8 mouse cellular contexts compared by ENCODE assay signal in genomic region chr9:21955570-21956281, GRCm38 (mm10). TPM values are rescaled to one million over a fixed set of nuclear protein-coding genes. Genes with fewer than 3 reads are reported as not detected.
DNase-seq lines count a peak whose midpoint lies in the region; ATAC-seq lines count a peak whose summit lies in the region.

TSS of gene Swsap1 (plus strand) at chr9:21955755.

- peak; percentile 98 for ATAC-seq in forebrain, embryonic 14.5 days
- ATAC-seq in neural tube, embryonic 15.5 days (ENCODE audit: low FRiP score) = peak; percentile 98

- under 1% methylated on average over 52 of the region's 54 CpGs for WGBS in forebrain, embryonic 14.5 days
- under 1% methylated on average over 54 of the region's 54 CpGs for WGBS in neural tube, embryonic 15.5 days

- H3K9ac ChIP-seq in forebrain, embryonic 14.5 days (ENCODE audit: low read length) = peak within 1 kb of the TSS; percentile 78
- peak within 1 kb of the TSS; percentile 89 for H3K9ac ChIP-seq in neural tube, embryonic 15.5 days (replicated peaks)

- intact Hi-C loops in heart, postnatal 14 days (cut with DNase I) = no loop called here

- H3K4me1 ChIP-seq in forebrain, embryonic 14.5 days (ENCODE audit: control insufficient read depth, insufficient read depth, low read length) = peaks cover 8% of the 10 kb centered on the region
- peaks cover 13% of the 10 kb centered on the region for H3K4me1 ChIP-seq in neural tube, embryonic 15.5 days

- H3K27me3 ChIP-seq in forebrain, embryonic 14.5 days (replicated peaks; ENCODE audit: control insufficient read depth, insufficient read depth, low read length) = peaks cover 16% of the 10 kb centered on the region
- H3K27me3 ChIP-seq in neural tube, embryonic 15.5 days (replicated peaks) = peaks cover 19% of the 10 kb centered on the region

- no peaks in the 10 kb centered on the region; the same call in 1 of the 2 replicates for H3K36me3 ChIP-seq in forebrain, embryonic 14.5 days (ENCODE audit: control insufficient read depth, insufficient read depth, low read length)
- H3K36me3 ChIP-seq in neural tube, embryonic 15.5 days = no peaks in the 10 kb centered on the region

- H3K4me2 ChIP-seq in forebrain, embryonic 14.5 days (ENCODE audit: low read length) = peak within 1 kb of the TSS; percentile 71
- H3K4me2 ChIP-seq in neural tube, embryonic 15.5 days = peak within 1 kb of the TSS; percentile 68

- peak within 1 kb of the TSS; percentile 63 for H3K4me3 ChIP-seq in forebrain, embryonic 14.5 days (ENCODE audit: low read depth, low read length)
- peak within 1 kb of the TSS; percentile 76 for H3K4me3 ChIP-seq in neural tube, embryonic 15.5 days (replicated peaks)

- H3K27ac ChIP-seq in forebrain, embryonic 14.5 days (ENCODE audit: low read depth, low read length) = peak within 1 kb of the TSS; percentile 93
- peak within 1 kb of the TSS; percentile 98 for H3K27ac ChIP-seq in neural tube, embryonic 15.5 days (replicated peaks)

- peak; percentile 99 for DNase-seq in ES-CJ7 (ENCODE audit: low read depth, low spot score)
- peak; percentile 99 for DNase-seq in cerebellum, adult 11 months
- DNase-seq in forebrain, embryonic 14.5 days (ENCODE audit: low spot score) = peak; percentile 99
- peak; percentile 96 to 98 for DNase-seq in heart, postnatal 14 days
- peak; percentile 100 for DNase-seq in layer of hippocampus, adult 11-12 months (ENCODE audit: low spot score)
- peak; percentile 99 for DNase-seq in lung, adult 18-20 months
- peak; percentile 98 for DNase-seq in testis, postnatal 14 days (ENCODE audit: low spot score)

- H3K9me3 ChIP-seq in forebrain, embryonic 14.5 days (replicated peaks; ENCODE audit: control insufficient read depth, low read length) = no peaks in the 10 kb centered on the region
- no peaks in the 10 kb centered on the region for H3K9me3 ChIP-seq in neural tube, embryonic 15.5 days (replicated peaks)

RNA-seq across cellular contexts. Expression of gene Swsap1, which starts in this region (rescaled TPM):
- 19.8 and 23.6 TPM in 2 replicates for polyA plus RNA-seq in forebrain, embryonic 14.5 days (2014; fragmentation: Nextera tagmentation; extraction: Ambion mirVana)
- total RNA-seq in heart, postnatal 14 days (2021) = 1 to 10 TPM; 6.1 to 7.0 TPM
- 9.5 and 10.8 TPM in 2 replicates for polyA plus RNA-seq in neural tube, embryonic 15.5 days (2015; fragmentation: Nextera tagmentation; extraction: Ambion mirVana)

Comparison
In these comparisons a context has a peak if more than half of its experiments do, and no peak if none do; other contexts are left out.
1. Peak in every context shown above with its lines: DNase-seq, ATAC-seq, H3K4me3 ChIP-seq and H3K27ac ChIP-seq.